Comparison of ENCODE assay signal across 9 mouse cellular contexts in the genomic region with DNA sequence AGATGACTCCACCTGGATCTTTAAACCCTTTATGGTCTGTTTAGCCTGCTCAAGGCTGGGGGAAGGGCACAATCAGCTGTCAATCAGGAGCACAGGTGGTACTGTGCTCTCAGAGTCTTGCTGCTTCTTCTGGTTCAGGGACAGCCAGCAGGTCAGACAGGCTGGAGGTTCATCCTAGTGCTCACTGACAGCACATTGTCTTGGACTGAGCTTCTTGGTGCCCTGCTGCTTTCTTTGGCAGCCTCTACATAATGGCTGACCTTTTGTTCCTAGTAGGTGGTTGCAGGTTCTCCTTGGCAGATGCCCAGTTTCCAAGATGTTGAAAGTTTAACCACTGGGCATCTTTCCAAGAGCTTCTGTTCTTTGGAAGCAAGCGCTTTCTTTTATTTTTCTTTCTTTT. TPM values are rescaled to one million over a fixed set of nuclear protein-coding genes. Genes with fewer than 3 reads are reported as not detected.
DNase-seq lines count a peak whose midpoint lies in the region; ATAC-seq and TF ChIP-seq lines count a peak whose summit lies in the region.
"Had no signal": no experiment of that assay in that cellular context is flagged by ENCODE, and none has a peak within 500 bp of the region (broad histone marks: within the 10 kb centered on the region; RNA-seq: fewer than 3 reads in every experiment).

No protein-coding gene starts in this region.

- no peak for ATAC-seq in limb, embryonic 14.5 days (ENCODE audit: low FRiP score, low read depth)

- no peaks in the 10 kb centered on the region for H3K9me3 ChIP-seq in limb, embryonic 14.5 days (ENCODE audit: control insufficient read depth, low read length)
- no peaks in the 10 kb centered on the region for H3K9me3 ChIP-seq in limb, embryonic 10.5 days (replicated peaks)

- no peak overlapping the region for H3K4me2 ChIP-seq in limb, embryonic 14.5 days (replicated peaks; ENCODE audit: low read depth, low read length, severe bottlenecking)

- TF ChIP-seq POLR2A in limb, embryonic 14.5 days (IDR thresholded peaks at IDR 0.05; ENCODE audit: borderline replicate concordance, extremely low read depth, insufficient read depth, insufficient read length), result no peak

- no peaks in the 10 kb centered on the region for H3K27me3 ChIP-seq in limb, embryonic 14.5 days (ENCODE audit: control insufficient read depth, insufficient read depth, low read length)
- H3K27me3 ChIP-seq in limb, embryonic 10.5 days (ENCODE audit: low read depth, poor library complexity, severe bottlenecking), result no peaks in the 10 kb centered on the region

- no peaks in the 10 kb centered on the region for H3K4me1 ChIP-seq in limb, embryonic 14.5 days (ENCODE audit: control insufficient read depth, insufficient read depth, low read length)
- no peaks in the 10 kb centered on the region for H3K4me1 ChIP-seq in limb, embryonic 10.5 days

- peak; percentile 44 for DNase-seq in limb, embryonic 14.5 days (ENCODE audit: low spot score)
- DNase-seq in limb, embryonic 10.5 days (ENCODE audit: low spot score), result no peak
- peak; percentile 67 for DNase-seq in adrenal gland, postnatal 14 days
- peak; percentile 75 to 84 for DNase-seq in cerebellum, postnatal 25 days
- DNase-seq in lung, postnatal 10 days, result peak; percentile 35
- DNase-seq in heart, adult 9 months (ENCODE audit: low spot score in 2 of 2), result no peak
- no peak for DNase-seq in natural killer cell, adult 2 months (ENCODE audit: low spot score in 2 of 2)
- DNase-seq: thymus, adult 2 months had no signal

- H3K9ac ChIP-seq in limb, embryonic 14.5 days (ENCODE audit: low read depth, low read length, severe bottlenecking), result no peak overlapping the region

- no peak overlapping the region for H3K27ac ChIP-seq in limb, embryonic 14.5 days (replicated peaks; ENCODE audit: low read depth, low read length)
- no peak overlapping the region for H3K27ac ChIP-seq in limb, embryonic 10.5 days

- no peaks in the 10 kb centered on the region for H3K36me3 ChIP-seq in limb, embryonic 14.5 days (ENCODE audit: control insufficient read depth, insufficient read depth, low read length)
- no peaks in the 10 kb centered on the region for H3K36me3 ChIP-seq in limb, embryonic 10.5 days

- no peak overlapping the region for H3K4me3 ChIP-seq in limb, embryonic 14.5 days (replicated peaks; ENCODE audit: low read length)
- no peak overlapping the region for H3K4me3 ChIP-seq in limb, embryonic 10.5 days

- 73% methylated on average over 1 of the region's 1 CpGs for WGBS in limb, embryonic 14.5 days
- WGBS in limb, embryonic 10.5 days, result 100% methylated on average over 1 of the region's 1 CpGs

RNA-seq across cellular contexts. Expression of a gene that starts 55.1 kb away (rescaled TPM):
- 0.65 and 0.68 TPM in 2 replicates for polyA plus RNA-seq in limb, embryonic 14.5 days (2012; rRNA removed)
- polyA plus RNA-seq in limb, embryonic 14.5 days (2014; fragmentation: Nextera tagmentation; extraction: Ambion mirVana), result 0.08 and 0.19 TPM in 2 replicates
- 0.09 and 0.16 TPM in 2 replicates for polyA plus RNA-seq in limb, embryonic 10.5 days (2016; fragmentation: Nextera tagmentation; extraction: Ambion mirVana)
- 15.4 and 17.8 TPM in 2 replicates for total RNA-seq in adrenal gland, postnatal 14 days (2021)
- total RNA-seq: common myeloid progenitor, adult 5-6 weeks had no signal

Comparison
In these comparisons a context has a peak if more than half of its experiments do, and no peak if none do; other contexts are left out.
1. DNase-seq: peak in limb, embryonic 14.5 days (single experiment), adrenal gland, postnatal 14 days (single experiment), cerebellum, postnatal 25 days (2 of 2) and lung, postnatal 10 days (single experiment); none in limb, embryonic 10.5 days (single experiment), heart, adult 9 months (0 of 2) and natural killer cell, adult 2 months (0 of 2).